Mouse (Mus musculus) CH12.LX (cell line): Measurements from ENCODE around the gene Mmp13.

Experiments used
- CHD2 ChIP-seq: IDR thresholded peaks from 2 replicates; pipeline ENCODE4 v1.6.1; 2011; ENCODE audit warnings: low read length, improper control_type of control experiment
- CTCF ChIP-seq, 2 experiments: IDR thresholded peaks in 1 of 2; conservative IDR thresholded peaks in 1 of 2; 2 replicates each; pipeline ENCODE4 v1.5.1; 2011 to 2012; ENCODE audit warnings: low read depth in 2 of 2, low read length in 2 of 2, improper control_type of control experiment in 1 of 2, inconsistent platforms in 1 of 2, mild to moderate bottlenecking in 1 of 2, moderate library complexity in 1 of 2
- HCFC1 ChIP-seq: IDR thresholded peaks from 2 replicates; pipeline ENCODE4 v1.6.1; 2012; ENCODE audit warnings: low read depth, mild to moderate bottlenecking, inconsistent platforms, low read length, improper control_type of control experiment
- JUN ChIP-seq: IDR thresholded peaks from 2 replicates; pipeline ENCODE4 v1.6.1; 2011; ENCODE audit warnings: low read depth, mild to moderate bottlenecking, low read length, improper control_type of control experiment, moderate library complexity; ENCODE audit not compliant: insufficient read depth
- MAX ChIP-seq: IDR thresholded peaks from 2 replicates; pipeline ENCODE4 v1.6.1; 2011; ENCODE audit warnings: low read length, improper control_type of control experiment
- MYC ChIP-seq: IDR thresholded peaks from 2 replicates; pipeline ENCODE4 v1.6.1; 2011; ENCODE audit warnings: low read depth, mild to moderate bottlenecking, improper control_type of control experiment, low read length
- POLR2A ChIP-seq: IDR thresholded peaks from 2 replicates; pipeline ENCODE4 v1.6.1; 2011; ENCODE audit warnings: low read depth, mild to moderate bottlenecking, improper control_type of control experiment, low read length
- RAD21 ChIP-seq: IDR thresholded peaks from 2 replicates; pipeline ENCODE4 v1.6.1; 2011; ENCODE audit warnings: low read depth, mild to moderate bottlenecking, low read length, improper control_type of control experiment, moderate library complexity
- SIN3A ChIP-seq: IDR thresholded peaks from 2 replicates; pipeline ENCODE4 v1.6.1; 2012; ENCODE audit warnings: low read length, improper control_type of control experiment, inconsistent platforms
- USF1 ChIP-seq: IDR thresholded peaks from 2 replicates; pipeline ENCODE4 v1.6.1; 2014; ENCODE audit warnings: low read depth, mild to moderate bottlenecking, inconsistent platforms, low read length, improper control_type of control experiment
- ZKSCAN1 ChIP-seq: IDR thresholded peaks from 2 replicates; pipeline ENCODE4 v1.6.1; 2012; ENCODE audit warnings: low read depth, inconsistent platforms, low read length, improper control_type of control experiment, borderline replicate concordance
- ZMIZ1 ChIP-seq: IDR thresholded peaks from 2 replicates; pipeline ENCODE4 v1.6.1; 2012; ENCODE audit warnings: low read depth, mild to moderate bottlenecking, inconsistent platforms, low read length, improper control_type of control experiment

DNA sequence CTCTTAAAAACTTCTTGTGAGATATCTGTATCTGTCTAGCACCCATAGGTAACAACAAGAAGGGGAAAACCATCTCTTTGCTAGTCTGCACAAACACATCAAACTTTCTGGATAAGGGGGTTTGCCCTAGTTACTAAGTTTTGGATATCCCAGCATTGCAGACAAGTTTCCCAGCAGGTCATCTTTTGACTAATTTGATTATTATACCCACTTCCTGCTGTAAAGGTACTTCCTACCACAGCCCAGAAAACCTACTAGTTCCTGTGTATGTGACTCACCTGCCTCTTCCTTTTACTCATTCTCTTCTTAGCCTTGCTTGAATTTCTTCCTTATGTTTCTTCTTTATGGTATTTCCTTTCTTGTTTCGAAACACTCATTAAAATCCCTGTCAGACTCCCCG lies 32.3 kb upstream of the Mmp13 start:
- TF ChIP-seq CTCF (conservative IDR thresholded peaks at IDR 0.05 in 1 of 2, IDR thresholded peaks at IDR 0.05 in 1 of 2; ENCODE audit: low read depth in 2 of 2, low read length in 2 of 2) = no peak
- TF ChIP-seq JUN = no peak
- TF ChIP-seq POLR2A = no peak
- no peak for TF ChIP-seq CHD2
- TF ChIP-seq USF1 = no peak
- TF ChIP-seq MAX = no peak
- no peak for TF ChIP-seq MYC
- TF ChIP-seq RAD21 = no peak
- no peak for TF ChIP-seq ZMIZ1
- TF ChIP-seq ZKSCAN1 = no peak
- TF ChIP-seq HCFC1 = no peak
- TF ChIP-seq SIN3A = no peak
